Mouse (Mus musculus) E14TG2a.4 (cell line): ENCODE measurements around the gene Elmo1.

Experiments used
- H3K27me3 ChIP-seq: 2 replicates; pipeline ENCODE4 v1.6.1; 2014; ENCODE audit warnings: low read length, control low read depth; ENCODE audit not compliant: insufficient read depth
- H3K36me3 ChIP-seq: 2 replicates; pipeline ENCODE4 v1.6.1; 2014; ENCODE audit warnings: low read length, control low read depth; ENCODE audit not compliant: insufficient read depth
- H3K4me1 ChIP-seq: replicated peaks from 2 replicates; pipeline ENCODE4 v1.6.1; 2014; ENCODE audit warnings: low read depth, low read length, control low read depth
- H3K4me3 ChIP-seq: replicated peaks from 2 replicates; pipeline ENCODE4 v1.5.1; 2014; ENCODE audit warnings: mild to moderate bottlenecking, low read length
- H3K9me3 ChIP-seq: 2 replicates; pipeline ENCODE4 v1.6.1; 2014; ENCODE audit warnings: low read length, control low read depth
- CTCF ChIP-seq: conservative IDR thresholded peaks from 2 replicates; pipeline ENCODE4 v1.5.1; 2014; ENCODE audit warnings: low read length
- NANOG ChIP-seq: IDR thresholded peaks from 2 replicates; pipeline ENCODE4 v1.6.1; 2014; ENCODE audit warnings: borderline replicate concordance, low read length, mixed read lengths
- POU5F1 ChIP-seq: IDR thresholded peaks from 2 replicates; pipeline ENCODE4 v1.6.1; 2014; ENCODE audit warnings: low read length, borderline replicate concordance

The Elmo1 gene

GRCm38 (mm10) chr13:20335889-20336497 is 245.6 kb downstream of the Elmo1 start:
- Histone ChIP-seq H3K36me3 (no peaks in the 10 kb centered on the region), H3K27me3 (no peaks in the 10 kb centered on the region), H3K9me3 (peaks cover 5% of the 10 kb centered on the region; the same call in 1 of the 2 replicates), H3K4me3 (no peak overlapping the region), H3K4me1 (no peaks in the 10 kb centered on the region)
- TF ChIP-seq POU5F1 (no peak), NANOG (no peak), CTCF (no peak)

DNA sequence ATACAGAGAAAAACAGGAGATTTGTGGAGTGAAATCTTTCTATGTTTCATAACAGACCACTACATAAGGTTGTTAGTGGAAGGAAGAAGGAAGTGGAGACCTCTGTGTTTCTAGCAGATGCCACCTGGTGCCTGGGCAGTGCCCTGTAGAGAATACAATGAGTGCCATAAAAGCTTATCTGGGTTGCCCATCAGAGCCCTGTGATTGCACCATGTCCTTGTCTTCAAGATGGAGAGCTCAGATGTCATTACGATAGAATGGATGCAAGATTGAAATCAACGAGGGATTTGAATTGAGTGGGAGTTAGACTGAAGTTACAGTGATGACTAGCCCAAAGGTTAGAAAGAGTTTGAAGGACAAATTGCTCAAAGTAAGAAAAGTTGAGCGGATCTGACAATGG is 252.5 kb downstream of the Elmo1 start:
- TF ChIP-seq NANOG (no peak), CTCF (no peak), POU5F1 (no peak)
- Histone ChIP-seq H3K27me3 (no peaks in the 10 kb centered on the region), H3K36me3 (peaks cover 8% of the 10 kb centered on the region), H3K4me1 (no peaks in the 10 kb centered on the region), H3K4me3 (no peak overlapping the region), H3K9me3 (peaks cover 6% of the 10 kb centered on the region)

GRCm38 (mm10) chr13:20349754-20350153 is 259.4 kb downstream of the Elmo1 start:
- no peak overlapping the region for H3K4me3 ChIP-seq
- H3K4me1 ChIP-seq: no peaks in the 10 kb centered on the region
- no peaks in the 10 kb centered on the region for H3K27me3 ChIP-seq
- no peaks in the 10 kb centered on the region for H3K36me3 ChIP-seq
- H3K9me3 ChIP-seq: no peaks in the 10 kb centered on the region; the same call in 1 of the 2 replicates
- TF ChIP-seq POU5F1: no peak
- no peak for TF ChIP-seq CTCF
- no peak for TF ChIP-seq NANOG

DNA sequence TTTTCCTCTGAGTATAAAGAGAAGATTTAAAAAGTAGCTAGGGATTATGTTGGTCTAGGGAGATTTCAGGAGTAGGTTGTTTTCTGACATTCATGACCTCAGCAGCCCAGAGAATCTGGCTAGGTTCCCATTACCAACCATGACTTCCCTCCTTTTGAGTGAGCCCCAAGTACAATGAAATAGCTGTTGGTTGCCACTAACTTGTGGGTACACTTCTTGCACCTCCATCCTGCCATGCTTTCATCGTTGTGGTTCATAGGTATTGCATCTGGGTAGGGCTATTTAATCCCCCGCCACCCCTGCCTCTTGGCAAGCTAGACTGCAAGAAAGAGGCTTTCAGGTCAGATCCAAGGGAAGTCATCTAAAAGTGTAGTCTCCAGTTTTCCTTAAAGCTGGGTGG is 262.2 kb downstream of the Elmo1 start:
- TF ChIP-seq CTCF (no peak), NANOG (no peak), POU5F1 (no peak)
- H3K27me3 ChIP-seq: no peaks in the 10 kb centered on the region
- no peak overlapping the region for H3K4me3 ChIP-seq
- H3K36me3 ChIP-seq: no peaks in the 10 kb centered on the region
- H3K9me3 ChIP-seq: no peaks in the 10 kb centered on the region
- no peaks in the 10 kb centered on the region for H3K4me1 ChIP-seq

GRCm38 (mm10) chr13:20353862-20354603 is 263.6 kb downstream of the Elmo1 start:
- TF ChIP-seq NANOG (no peak), POU5F1 (no peak), CTCF (peak; percentile 17; the same call in 1 of the 2 replicates)
- no peaks in the 10 kb centered on the region for H3K4me1 ChIP-seq

DNA sequence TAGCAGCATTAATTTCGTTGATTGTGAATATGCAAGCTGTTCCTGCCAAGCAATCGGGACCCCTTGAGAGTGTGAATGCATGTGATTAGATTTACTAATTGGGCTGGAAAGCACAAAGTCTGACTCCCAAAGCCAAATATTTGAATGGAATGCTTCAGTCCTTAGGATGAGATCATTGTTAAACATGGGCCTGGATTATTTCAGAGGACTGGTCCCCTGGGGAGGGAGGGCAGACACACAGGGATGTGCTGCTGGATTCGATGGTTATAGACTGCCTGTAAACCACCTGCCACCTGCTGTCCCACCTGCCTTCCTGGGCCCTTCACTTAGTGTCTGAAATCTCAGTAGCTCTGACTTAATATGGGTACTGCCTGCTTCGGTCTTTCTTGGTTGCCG is 264.2 kb downstream of the Elmo1 start:
- no peak for TF ChIP-seq POU5F1
- TF ChIP-seq NANOG: no peak
- no peak for TF ChIP-seq CTCF
- Histone ChIP-seq H3K4me3 (no peak overlapping the region), H3K36me3 (no peaks in the 10 kb centered on the region), H3K4me1 (no peaks in the 10 kb centered on the region), H3K27me3 (no peaks in the 10 kb centered on the region), H3K9me3 (peaks cover 3% of the 10 kb centered on the region)

More at GRCm38 (mm10) chr13:20353862-20354603, 263.6 kb downstream of the Elmo1 start:
- Histone ChIP-seq H3K9me3 (no peaks in the 10 kb centered on the region), H3K36me3 (no peaks in the 10 kb centered on the region), H3K27me3 (no peaks in the 10 kb centered on the region), H3K4me3 (no peak overlapping the region)

DNA sequence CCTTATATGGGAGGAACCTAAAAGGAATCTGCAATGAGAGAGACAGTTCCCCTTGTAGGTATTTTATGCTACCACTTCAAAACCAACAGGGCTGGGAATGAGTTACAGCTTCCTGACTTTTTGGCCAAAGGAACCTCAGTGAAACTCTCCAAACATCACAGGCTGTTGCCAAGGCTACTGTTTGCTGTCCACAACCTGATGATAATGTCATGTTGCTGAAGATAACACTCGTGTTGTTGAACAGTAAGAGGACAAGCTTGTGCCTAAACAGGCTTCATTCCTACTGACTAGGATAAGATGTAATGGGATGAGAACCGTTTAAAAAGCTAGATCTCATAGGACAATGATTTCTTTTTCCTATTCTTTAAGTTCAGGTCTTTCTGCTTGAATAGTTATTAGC is 272.1 kb downstream of the Elmo1 start:
- H3K36me3 ChIP-seq: 0 out of 2 replicates have a peak, but pooled peaks cover 2% of the 10 kb centered on the region
- no peak for TF ChIP-seq NANOG
- TF ChIP-seq CTCF: no peak
- no peak for TF ChIP-seq POU5F1
- H3K4me3 ChIP-seq: no peak overlapping the region
- H3K4me1 ChIP-seq: no peaks in the 10 kb centered on the region
- H3K9me3 ChIP-seq: peaks cover 21% of the 10 kb centered on the region
- H3K27me3 ChIP-seq: no peaks in the 10 kb centered on the region

DNA sequence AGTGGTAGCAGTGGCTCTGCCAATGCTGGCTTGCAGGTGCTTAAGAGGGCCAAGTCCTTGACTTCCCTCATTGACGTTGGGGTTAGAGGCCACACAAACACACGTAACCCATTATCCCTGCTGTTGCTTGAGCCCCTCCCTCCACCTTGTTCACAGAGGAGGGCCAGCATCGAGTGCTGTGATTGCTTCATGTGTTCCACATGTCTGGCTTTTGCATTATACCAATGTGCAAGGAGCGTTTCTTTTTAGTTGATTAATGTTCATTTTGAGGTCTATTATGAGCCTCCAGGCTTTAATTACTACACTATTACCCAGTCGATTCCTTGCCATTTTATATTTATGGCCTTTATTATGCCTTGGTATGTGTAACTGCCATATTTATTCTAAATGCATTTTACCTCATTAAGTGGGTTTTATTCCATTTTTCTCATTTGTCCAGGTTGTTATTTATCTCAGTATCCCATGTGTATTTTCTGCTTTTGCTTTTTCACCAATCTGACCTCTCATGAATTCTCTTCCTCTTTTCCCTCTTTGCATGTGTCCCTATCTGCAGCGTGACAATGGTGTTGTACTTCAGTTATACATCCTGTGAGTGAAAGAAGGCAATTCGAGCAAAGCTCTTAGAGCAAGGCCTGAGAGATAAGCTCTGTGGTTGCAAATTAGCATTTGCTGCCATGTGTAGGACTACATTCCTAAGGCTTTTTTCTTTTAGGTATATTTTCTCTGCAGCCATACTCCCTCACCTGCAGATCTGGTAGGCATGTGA is 275.6 kb downstream of the Elmo1 start:
- Histone ChIP-seq H3K4me3 (no peak overlapping the region), H3K4me1 (no peaks in the 10 kb centered on the region), H3K36me3 (no peaks in the 10 kb centered on the region), H3K27me3 (no peaks in the 10 kb centered on the region), H3K9me3 (peaks cover 5% of the 10 kb centered on the region)
- TF ChIP-seq POU5F1 (no peak), CTCF (no peak), NANOG (no peak)
